ENCODE assay signal across 8 mouse cellular contexts in genomic region chr13:102533784-102534183, GRCm38 (mm10).
DNase-seq lines count a peak whose midpoint lies in the region; ATAC-seq and TF ChIP-seq lines count a peak whose summit lies in the region.

No protein-coding gene starts in this region.

- no peaks in the 10 kb centered on the region for H3K36me3 ChIP-seq in forebrain, embryonic 13.5 days (ENCODE audit: poor library complexity, severe bottlenecking)
- no peaks in the 10 kb centered on the region for H3K36me3 ChIP-seq in forebrain, embryonic 11.5 days (ENCODE audit: control insufficient read depth, insufficient read depth, low read length)
- no peaks in the 10 kb centered on the region for H3K36me3 ChIP-seq in liver, postnatal 0 days (replicated peaks; ENCODE audit: insufficient read depth, low read length)

- peaks cover 20% of the 10 kb centered on the region for H3K4me1 ChIP-seq in forebrain, embryonic 13.5 days
- 0 out of 2 replicates have a peak, but pooled peaks cover 5% of the 10 kb centered on the region for H3K4me1 ChIP-seq in forebrain, embryonic 11.5 days (replicated peaks; ENCODE audit: control insufficient read depth, insufficient read depth, low read length)
- H3K4me1 ChIP-seq in liver, postnatal 0 days (ENCODE audit: insufficient read depth) = no peaks in the 10 kb centered on the region

- no peak for TF ChIP-seq EP300 in liver, postnatal 0 days (IDR thresholded peaks at IDR 0.05; ENCODE audit: low read depth)

- no peaks in the 10 kb centered on the region for H3K9me3 ChIP-seq in forebrain, embryonic 13.5 days (replicated peaks)
- H3K9me3 ChIP-seq in forebrain, embryonic 11.5 days (ENCODE audit: control insufficient read depth, low read length) = no peaks in the 10 kb centered on the region
- no peaks in the 10 kb centered on the region for H3K9me3 ChIP-seq in liver, postnatal 0 days (ENCODE audit: low read length)

- DNase-seq in forebrain, embryonic 11.5 days (ENCODE audit: low spot score) = no peak
- DNase-seq in adipocyte (ENCODE audit: low spot score) = peak; percentile 83
- DNase-seq in heart, postnatal 4 days = peak; percentile 27
- DNase-seq in left cerebral cortex, adult 2 months (ENCODE audit: extremely low spot score in 1 of 2, low spot score in 2 of 2) = peak; percentile 47 to 57
- peak; percentile 59 to 67 for DNase-seq in right cerebral cortex, adult 2 months (ENCODE audit: low spot score in 2 of 2)
- DNase-seq in liver, postnatal 0 days = no peak

- WGBS in forebrain, embryonic 13.5 days = 5% methylated on average over 4 of the region's 4 CpGs
- 23% methylated on average over 4 of the region's 4 CpGs for WGBS in forebrain, embryonic 11.5 days
- 38% methylated on average over 4 of the region's 4 CpGs for WGBS in liver, postnatal 0 days (ENCODE audit: insufficient replicate concordance)

- no peak; the same call in none of the 2 replicates for TF ChIP-seq CTCF in left cerebral cortex, adult 2 months (IDR thresholded peaks at IDR 0.05)
- no peak for TF ChIP-seq CTCF in liver, postnatal 0 days (IDR thresholded peaks at IDR 0.05; ENCODE audit: low read depth)

- H3K9ac ChIP-seq in forebrain, embryonic 13.5 days = no peak overlapping the region
- no peak overlapping the region for H3K9ac ChIP-seq in forebrain, embryonic 11.5 days (ENCODE audit: low read length)
- H3K9ac ChIP-seq in liver, postnatal 0 days (replicated peaks) = no peak overlapping the region

- no peak overlapping the region for H3K4me2 ChIP-seq in forebrain, embryonic 13.5 days
- no peak overlapping the region for H3K4me2 ChIP-seq in forebrain, embryonic 11.5 days (ENCODE audit: low read depth, low read length, severe bottlenecking)
- H3K4me2 ChIP-seq in liver, postnatal 0 days (ENCODE audit: low read depth, low read length) = no peak overlapping the region

- ATAC-seq in forebrain, embryonic 13.5 days = peak; percentile 92
- no peak; the same call in 1 of the 2 replicates for ATAC-seq in forebrain, embryonic 11.5 days (replicated peaks; ENCODE audit: low FRiP score)
- ATAC-seq in cerebellum, adult (ENCODE audit: insufficient number of reproducible peaks, low FRiP score, low TSS enrichment) = no peak
- no peak for ATAC-seq in liver, postnatal 0 days

- H3K4me3 ChIP-seq in forebrain, embryonic 13.5 days = no peak overlapping the region
- no peak overlapping the region for H3K4me3 ChIP-seq in forebrain, embryonic 11.5 days (ENCODE audit: low read depth, low read length)
- no peak overlapping the region for H3K4me3 ChIP-seq in left cerebral cortex, adult 2 months
- H3K4me3 ChIP-seq in liver, postnatal 0 days (ENCODE audit: low read depth, low read length) = no peak overlapping the region

- no peaks in the 10 kb centered on the region for H3K27me3 ChIP-seq in forebrain, embryonic 13.5 days
- no peaks in the 10 kb centered on the region for H3K27me3 ChIP-seq in forebrain, embryonic 11.5 days (ENCODE audit: control insufficient read depth, insufficient read depth, low read length)
- H3K27me3 ChIP-seq in liver, postnatal 0 days (ENCODE audit: insufficient read depth, low read length) = no peaks in the 10 kb centered on the region

- intact Hi-C loops in left cerebral cortex, adult 2 months (cut with DNase I) = no loop called here

- no peak overlapping the region for H3K27ac ChIP-seq in forebrain, embryonic 13.5 days
- no peak overlapping the region for H3K27ac ChIP-seq in forebrain, embryonic 11.5 days (ENCODE audit: low read depth, low read length)
- H3K27ac ChIP-seq in left cerebral cortex, adult 2 months = no peak overlapping the region
- no peak overlapping the region for H3K27ac ChIP-seq in liver, postnatal 0 days (ENCODE audit: low read depth)

Comparison
In these comparisons a context has a peak if more than half of its experiments do, and no peak if none do; other contexts are left out.
1. DNase-seq: peak in adipocyte (single experiment), heart, postnatal 4 days (single experiment), left cerebral cortex, adult 2 months (2 of 2) and right cerebral cortex, adult 2 months (2 of 2); none in forebrain, embryonic 11.5 days (single experiment) and liver, postnatal 0 days (single experiment).